Mouse (Mus musculus) 3134 (cell line): ENCODE measurements around the gene Olfr633.
"Not testable (repeated sequence)": the region's sequence is repeated elsewhere in the genome, so short reads cannot be mapped to it uniquely, and the experiment has no call there.

ENCODE experiments used
- DNase-seq: peaks from one replicate; pipeline ENCODE4 v3.0.0-alpha.2; 2011; ENCODE audit warnings: low spot score; ENCODE audit not compliant: insufficient read length; ENCODE audit errors: extremely low read depth

The Olfr633 gene

DNA sequence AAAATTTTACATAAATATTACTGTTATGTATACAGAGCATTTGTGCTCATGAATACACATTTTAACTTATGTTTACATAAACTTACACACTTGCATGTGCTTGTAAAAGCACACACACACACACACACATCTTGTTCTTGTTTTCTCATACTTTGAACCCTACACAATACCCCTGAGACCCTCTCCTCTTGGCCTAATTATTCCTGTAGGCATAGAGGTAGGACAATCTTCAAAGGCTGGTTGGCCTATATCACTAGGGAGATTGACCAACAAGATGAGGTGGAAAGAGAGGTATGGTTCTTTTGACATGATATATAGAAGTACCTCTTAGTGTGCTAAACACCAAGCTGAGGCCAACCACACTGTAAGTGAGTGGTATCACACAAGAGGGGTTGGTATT is at the start of gene Olfr633:
Gene Olfr633 (plus strand): TSS at position 301 of the 400 bp plus-strand sequence.
- no peak for DNase-seq

DNA sequence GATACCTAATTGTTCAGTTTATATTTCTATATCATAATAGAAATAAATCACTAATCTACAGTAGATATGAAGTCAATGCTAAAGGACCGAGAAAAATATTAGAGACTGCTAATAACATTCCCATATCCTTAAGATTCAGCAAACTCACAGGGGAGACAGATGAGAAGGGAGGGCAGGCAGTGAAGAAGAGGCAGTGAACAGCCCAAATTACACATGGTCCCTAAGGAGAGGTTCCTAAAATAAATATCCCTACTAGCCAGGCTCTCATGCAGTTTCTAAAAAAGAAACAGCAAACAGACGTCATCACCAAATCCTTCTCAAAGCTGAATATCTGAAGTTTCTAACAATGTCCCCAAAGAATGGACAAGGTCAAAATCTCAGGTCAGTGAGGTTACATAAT is 41.0 kb upstream of the Olfr633 start, which contains the start of gene Olfr65:
Gene Olfr65 (plus strand): TSS at position 301 of the 400 bp plus-strand sequence.
- DNase-seq, result no peak

DNA sequence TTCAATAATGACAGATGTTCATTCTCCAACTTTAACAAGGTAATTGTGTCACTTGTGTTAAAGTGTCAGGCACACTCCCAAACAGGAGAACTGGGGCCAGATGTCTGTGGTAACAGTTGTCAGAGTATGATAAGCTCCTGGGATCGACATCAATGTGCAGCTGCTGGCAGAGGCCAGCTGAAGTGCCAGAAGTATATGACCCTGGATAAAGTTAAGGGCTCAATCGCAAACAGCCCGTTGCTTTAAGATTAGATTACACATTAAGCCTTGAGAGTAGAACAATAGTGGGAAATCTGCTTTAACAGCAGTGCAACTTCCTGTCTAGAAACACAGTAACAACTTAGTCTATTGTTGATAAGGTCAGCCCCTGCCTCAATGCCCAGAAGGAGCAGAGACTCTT is 34.2 kb upstream of the Olfr633 start:
- DNase-seq, result no peak

GRCm38 (mm10) chr7:103912969-103913511 is 31.2 kb upstream of the Olfr633 start:
- DNase-seq, result no peak

DNA sequence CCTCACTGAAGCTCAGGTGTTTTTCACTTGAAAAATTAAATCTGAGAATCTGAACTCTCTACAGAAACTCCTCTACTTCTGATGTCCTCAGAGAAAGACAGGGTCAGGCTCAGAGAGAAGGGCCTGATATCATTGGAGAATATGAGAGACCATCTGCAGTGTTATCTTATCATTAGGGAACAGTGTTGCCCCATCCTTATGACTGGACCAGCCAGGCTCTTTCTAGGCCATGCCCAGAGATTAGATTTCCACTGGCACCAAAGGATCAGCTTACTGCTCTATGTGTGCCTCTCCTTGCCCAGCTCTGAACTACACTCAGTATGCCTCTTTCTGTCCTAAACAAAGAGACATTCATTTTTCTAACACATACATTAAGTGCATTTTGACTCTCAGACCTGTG is 28.9 kb upstream of the Olfr633 start:
- DNase-seq, result no peak

GRCm38 (mm10) chr7:103928525-103928924 is 15.7 kb upstream of the Olfr633 start, which contains the start of gene Olfr631:
Olfr631 (plus strand) TSS chr7:103928825.
- no peak for DNase-seq

GRCm38 (mm10) chr7:103934264-103934663 is 10.0 kb upstream of the Olfr633 start, which contains the start of gene Olfr632:
Olfr632 (plus strand) TSS chr7:103934347.
- no peak for DNase-seq

GRCm38 (mm10) chr7:103942730-103943129 is 1.5 kb upstream of the Olfr633 start:
- peak; percentile 3 for DNase-seq

- not testable (repeated sequence) for DNase-seq
Measured at GRCm38 (mm10) chr7:103966873-103967272, 22.6 kb downstream of the Olfr633 start.

GRCm38 (mm10) chr7:103970852-103971251 is 26.6 kb downstream of the Olfr633 start, which contains the start of gene Olfr635:
Olfr635 (plus strand) TSS chr7:103971152.
- no peak for DNase-seq

DNA sequence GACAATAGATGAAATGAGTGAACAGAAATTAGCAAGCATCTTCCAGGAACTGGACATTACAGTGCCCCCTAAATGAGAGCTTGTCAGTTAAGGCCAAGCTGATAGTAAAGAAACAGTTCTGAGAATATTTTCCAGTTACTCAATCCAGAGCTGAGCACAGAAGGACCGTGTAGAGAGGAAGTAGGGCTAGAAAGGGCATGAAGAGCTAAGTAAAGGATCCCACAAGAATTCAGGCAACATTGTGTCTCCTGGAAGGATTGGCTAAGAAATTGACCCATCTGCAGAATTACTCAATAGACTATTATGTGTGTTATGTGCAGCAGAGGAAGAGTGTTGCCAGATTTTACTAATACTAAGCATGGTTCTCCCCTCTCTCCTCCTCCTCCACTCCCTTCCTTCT is 27.5 kb downstream of the Olfr633 start:
- no peak for DNase-seq

GRCm38 (mm10) chr7:103998446-103998845 is 54.2 kb downstream of the Olfr633 start, which contains the start of gene Olfr638:
Olfr638 (plus strand) TSS chr7:103998746.
- no peak for DNase-seq
